ENCODE assay signal across 10 mouse cellular contexts in the genomic region with DNA sequence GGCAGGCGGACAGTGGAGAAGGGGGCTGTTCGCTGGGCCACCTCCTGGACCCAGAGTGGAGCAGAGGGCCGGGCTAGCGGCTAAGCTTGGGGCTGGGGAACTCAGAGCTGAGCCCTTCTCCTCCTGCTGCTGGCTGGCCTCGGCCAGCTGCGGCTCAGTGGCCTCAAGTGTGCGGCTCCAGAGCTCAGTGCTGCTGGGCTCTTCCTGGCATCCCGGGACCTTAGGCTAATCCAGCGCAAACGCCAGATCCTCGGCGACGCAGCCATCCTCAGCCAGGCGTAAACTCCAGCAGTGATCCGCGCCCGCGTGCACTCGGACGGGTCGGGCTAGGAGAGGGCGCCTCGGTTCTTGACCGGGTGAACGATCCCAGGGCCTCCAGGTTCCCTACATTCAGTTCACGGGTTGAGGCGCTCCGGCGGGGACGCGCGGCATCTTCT. TPM values are rescaled to one million over a fixed set of nuclear protein-coding genes. Genes with fewer than 3 reads are reported as not detected.
A peak's percentile ranks its signal among the peaks of the same experiment; 100 is the strongest.
DNase-seq lines count a peak whose midpoint lies in the region; ATAC-seq lines count a peak whose summit lies in the region.
"Had no signal": no experiment of that assay in that cellular context is flagged by ENCODE, and none has a peak within 500 bp of the region (broad histone marks: within the 10 kb centered on the region; RNA-seq: fewer than 3 reads in every experiment).

No protein-coding gene starts in this region.

- H3K36me3 ChIP-seq in embryonic facial prominence, embryonic 11.5 days (replicated peaks; ENCODE audit: control insufficient read depth, insufficient read depth, low read depth, low read length), result no peaks in the 10 kb centered on the region
- H3K36me3 ChIP-seq in intestine, embryonic 16.5 days (ENCODE audit: control insufficient read depth, insufficient read depth, low read length), result peaks cover 3% of the 10 kb centered on the region; the same call in 1 of the 2 replicates
- no peaks in the 10 kb centered on the region for H3K36me3 ChIP-seq in neural tube, embryonic 11.5 days (ENCODE audit: control insufficient read depth, insufficient read depth, low read length)

- H3K27me3 ChIP-seq in embryonic facial prominence, embryonic 11.5 days (ENCODE audit: control insufficient read depth, insufficient read depth, low read length), result peaks cover 33% of the 10 kb centered on the region
- peaks cover 46% of the 10 kb centered on the region for H3K27me3 ChIP-seq in intestine, embryonic 16.5 days (replicated peaks; ENCODE audit: control insufficient read depth, insufficient read depth, low read length)
- H3K27me3 ChIP-seq in neural tube, embryonic 11.5 days (ENCODE audit: control insufficient read depth, insufficient read depth, low read length), result peaks cover 76% of the 10 kb centered on the region

- DNase-seq in kidney, adult 18-20 months, result peak; percentile 14
- DNase-seq in kidney, postnatal 14 days, result no peak
- DNase-seq in embryonic facial prominence, embryonic 11.5 days (ENCODE audit: low spot score), result peak; percentile 39
- peak; percentile 58 for DNase-seq in neural tube, embryonic 11.5 days (ENCODE audit: low spot score)
- DNase-seq in cerebellum, postnatal 36 days, result no peak
- DNase-seq in adrenal gland, adult 18-20 months (ENCODE audit: low spot score in 2 of 2), result no peak
- DNase-seq in layer of hippocampus, adult 9-10 months (ENCODE audit: low spot score), result no peak
- DNase-seq: thymus, postnatal 14 days had no signal

- H3K4me3 ChIP-seq in embryonic facial prominence, embryonic 11.5 days (ENCODE audit: low read depth, low read length), result peak overlapping the region; percentile 30
- peak overlapping the region; percentile 15 for H3K4me3 ChIP-seq in intestine, embryonic 16.5 days (ENCODE audit: low read length)
- H3K4me3 ChIP-seq in neural tube, embryonic 11.5 days (ENCODE audit: low read depth, low read length), result no peak overlapping the region

- H3K4me1 ChIP-seq in embryonic facial prominence, embryonic 11.5 days (ENCODE audit: control insufficient read depth, insufficient read depth, low read length), result no peaks in the 10 kb centered on the region
- 0 out of 2 replicates have a peak, but pooled peaks cover 4% of the 10 kb centered on the region for H3K4me1 ChIP-seq in intestine, embryonic 16.5 days (ENCODE audit: control insufficient read depth, insufficient read depth, low read length)
- 0 out of 2 replicates have a peak, but pooled peaks cover 3% of the 10 kb centered on the region for H3K4me1 ChIP-seq in neural tube, embryonic 11.5 days (ENCODE audit: control insufficient read depth, insufficient read depth, low read length)

- H3K4me2 ChIP-seq in embryonic facial prominence, embryonic 11.5 days (ENCODE audit: low read depth, low read length), result peak overlapping the region; percentile 32
- H3K4me2 ChIP-seq in intestine, embryonic 16.5 days (ENCODE audit: low read depth, low read length), result peak overlapping the region; percentile 37
- H3K4me2 ChIP-seq in neural tube, embryonic 11.5 days (ENCODE audit: low read depth), result no peak overlapping the region

- 0 out of 2 replicates have a peak, but pooled peaks have one; percentile 30 for ATAC-seq in embryonic facial prominence, embryonic 11.5 days (replicated peaks; ENCODE audit: insufficient number of reproducible peaks, low FRiP score, low TSS enrichment, low read depth)
- ATAC-seq in intestine, embryonic 16.5 days, result no peak
- no peak for ATAC-seq in neural tube, embryonic 11.5 days (ENCODE audit: insufficient read depth, low FRiP score, low TSS enrichment)

- WGBS in embryonic facial prominence, embryonic 11.5 days, result 2% methylated on average over 31 of the region's 32 CpGs
- WGBS in intestine, embryonic 16.5 days, result 13% methylated on average over 32 of the region's 32 CpGs
- WGBS in neural tube, embryonic 11.5 days, result under 1% methylated on average over 30 of the region's 32 CpGs

- H3K27ac ChIP-seq in embryonic facial prominence, embryonic 11.5 days (replicated peaks; ENCODE audit: low read depth, low read length), result peak overlapping the region; percentile 47; the same call in 1 of the 2 replicates
- H3K27ac ChIP-seq in intestine, embryonic 16.5 days (ENCODE audit: low read length), result no peak overlapping the region
- H3K27ac ChIP-seq in neural tube, embryonic 11.5 days (ENCODE audit: low read depth, low read length), result no peak overlapping the region

- H3K9ac ChIP-seq in embryonic facial prominence, embryonic 11.5 days (replicated peaks; ENCODE audit: low read length), result peak overlapping the region; percentile 61
- peak overlapping the region; percentile 30; the same call in 1 of the 2 replicates for H3K9ac ChIP-seq in intestine, embryonic 16.5 days (ENCODE audit: low read depth, low read length)
- H3K9ac ChIP-seq in neural tube, embryonic 11.5 days (ENCODE audit: low read length), result no peak overlapping the region

- no peaks in the 10 kb centered on the region for H3K9me3 ChIP-seq in embryonic facial prominence, embryonic 11.5 days (replicated peaks; ENCODE audit: control insufficient read depth, low read length)
- H3K9me3 ChIP-seq in intestine, embryonic 16.5 days (ENCODE audit: control insufficient read depth, low read length), result no peaks in the 10 kb centered on the region
- H3K9me3 ChIP-seq in neural tube, embryonic 11.5 days (ENCODE audit: control insufficient read depth, low read length), result no peaks in the 10 kb centered on the region

RNA-seq across cellular contexts. Expression of a gene that starts 10.7 kb away (rescaled TPM):
- polyA plus RNA-seq in embryonic facial prominence, embryonic 11.5 days (2014; fragmentation: Nextera tagmentation; extraction: Ambion mirVana), result 48.5 and 54.9 TPM in 2 replicates
- polyA plus RNA-seq in intestine, embryonic 16.5 days (2015; fragmentation: Nextera tagmentation; extraction: Ambion mirVana), result 9.0 and 9.1 TPM in 2 replicates
- polyA plus RNA-seq in neural tube, embryonic 11.5 days (2014; fragmentation: Nextera tagmentation; extraction: Ambion mirVana), result 2.6 and 5.2 TPM in 2 replicates
- total RNA-seq in adrenal gland, adult 18-20 months (2021), result not detected

RNA-seq across cellular contexts. Expression of a gene that starts 40.9 kb away (rescaled TPM):
- polyA plus RNA-seq in embryonic facial prominence, embryonic 11.5 days (2014; fragmentation: Nextera tagmentation; extraction: Ambion mirVana), result not detected in 2 replicates
- 0.13 TPM in 1 of 2 replicates, not detected in the other for polyA plus RNA-seq in intestine, embryonic 16.5 days (2015; fragmentation: Nextera tagmentation; extraction: Ambion mirVana)
- not detected in 2 replicates for polyA plus RNA-seq in neural tube, embryonic 11.5 days (2014; fragmentation: Nextera tagmentation; extraction: Ambion mirVana)
- not detected for total RNA-seq in adrenal gland, adult 18-20 months (2021)
- polyA plus RNA-seq: liver, embryonic 16.5 days had no signal

Comparison
In these comparisons a context has a peak if more than half of its experiments do, and no peak if none do; other contexts are left out.
1. DNase-seq: peak in kidney, adult 18-20 months (single experiment), embryonic facial prominence, embryonic 11.5 days (single experiment) and neural tube, embryonic 11.5 days (single experiment); none in kidney, postnatal 14 days (single experiment), cerebellum, postnatal 36 days (0 of 2), adrenal gland, adult 18-20 months (0 of 2) and layer of hippocampus, adult 9-10 months (single experiment).